Mouse (Mus musculus) cortical plate, adult 2 months (tissue): ENCODE measurements around the gene Gm2075.
"Not testable (repeated sequence)": the region's sequence is repeated elsewhere in the genome, so short reads cannot be mapped to it uniquely, and the experiment has no call there.

Experiments
- CTCF ChIP-seq: fragments of 200-500 bp; IDR thresholded peaks from 2 replicates; pipeline ENCODE4 v1.5.1; 2011; ENCODE audit warnings: mild to moderate bottlenecking, control low read depth, low read length; ENCODE audit not compliant: insufficient read depth; ENCODE audit errors: extremely low read depth
- POLR2A ChIP-seq: fragments of 200-500 bp; IDR thresholded peaks from 2 replicates; pipeline ENCODE4 v1.6.1; 2011; ENCODE audit warnings: mild to moderate bottlenecking, low read length, control low read depth; ENCODE audit not compliant: insufficient read depth; ENCODE audit errors: extremely low read depth

GRCm38 (mm10) chr12:88018671-88019070 is 7.0 kb downstream of the Gm2075 start, which contains the start of gene Gm6803:
- not testable (repeated sequence) for TF ChIP-seq CTCF, POLR2A
